Mouse (Mus musculus) lung, embryonic 15.5 days (tissue): Measurements from ENCODE around the gene Foxp3. TPM values are rescaled to one million over a fixed set of nuclear protein-coding genes. Genes with fewer than 3 reads are reported as not detected.

Experiments used
- ATAC-seq: fragments of 200-750 bp; cut with Nextera tagmentation; 2 replicates; pipeline ENCODE4 v1.8.0; 2017; ENCODE audit warnings: moderate number of reproducible peaks, borderline replicate concordance; ENCODE audit not compliant: low FRiP score, low TSS enrichment; ENCODE audit errors: extremely low read depth
- H3K27ac ChIP-seq: fragments of 300-500 bp; sonication (generic); 2 replicates; pipeline ENCODE4 v1.5.1; 2015; ENCODE audit warnings: moderate library complexity, mild to moderate bottlenecking, inconsistent platforms
- H3K27me3 ChIP-seq: fragments of 300-500 bp; sonication (generic); 2 replicates; pipeline ENCODE4 v1.6.1; 2015; ENCODE audit warnings: inconsistent platforms
- H3K36me3 ChIP-seq: fragments of 300-500 bp; sonication (generic); 2 replicates; pipeline ENCODE4 v1.6.1; 2015; ENCODE audit warnings: inconsistent platforms
- H3K4me1 ChIP-seq: fragments of 300-500 bp; sonication (generic); 2 replicates; pipeline ENCODE4 v1.6.1; 2015; ENCODE audit warnings: inconsistent platforms
- H3K4me2 ChIP-seq: fragments of 300-500 bp; sonication (generic); 2 replicates; pipeline ENCODE4 v1.6.1; 2015; ENCODE audit warnings: inconsistent platforms, mild to moderate bottlenecking, moderate library complexity
- H3K4me3 ChIP-seq: fragments of 300-500 bp; sonication (generic); 2 replicates; pipeline ENCODE4 v1.5.1; 2015; ENCODE audit warnings: mild to moderate bottlenecking, inconsistent platforms
- H3K9ac ChIP-seq: fragments of 300-500 bp; sonication (generic); 2 replicates; pipeline ENCODE4 v1.6.1; 2015; ENCODE audit warnings: inconsistent platforms
- H3K9me3 ChIP-seq: fragments of 300-500 bp; sonication (generic); 2 replicates; pipeline ENCODE4 v1.6.1; 2016; ENCODE audit warnings: inconsistent platforms
- WGBS: fragments of 180-500 bp; shearing (Covaris S2); methylation state at CpG from one replicate; pipeline ENCODE4 v1.1.7; 2015; 5-methylcytosine and 5-hydroxymethylcytosine counted together
- polyA plus RNA-seq: library from polyadenylated mRNA; unstranded; fragments of >200 nt; fragmentation: Nextera tagmentation; extraction: Ambion mirVana; gene quantifications from 2 replicates; pipeline ENCODE4 v1.2.1, GENCODE M21; 2015

The Foxp3 gene
- 0.05 TPM in 1 of 2 replicates, not detected in the other for polyA plus RNA-seq

DNA sequence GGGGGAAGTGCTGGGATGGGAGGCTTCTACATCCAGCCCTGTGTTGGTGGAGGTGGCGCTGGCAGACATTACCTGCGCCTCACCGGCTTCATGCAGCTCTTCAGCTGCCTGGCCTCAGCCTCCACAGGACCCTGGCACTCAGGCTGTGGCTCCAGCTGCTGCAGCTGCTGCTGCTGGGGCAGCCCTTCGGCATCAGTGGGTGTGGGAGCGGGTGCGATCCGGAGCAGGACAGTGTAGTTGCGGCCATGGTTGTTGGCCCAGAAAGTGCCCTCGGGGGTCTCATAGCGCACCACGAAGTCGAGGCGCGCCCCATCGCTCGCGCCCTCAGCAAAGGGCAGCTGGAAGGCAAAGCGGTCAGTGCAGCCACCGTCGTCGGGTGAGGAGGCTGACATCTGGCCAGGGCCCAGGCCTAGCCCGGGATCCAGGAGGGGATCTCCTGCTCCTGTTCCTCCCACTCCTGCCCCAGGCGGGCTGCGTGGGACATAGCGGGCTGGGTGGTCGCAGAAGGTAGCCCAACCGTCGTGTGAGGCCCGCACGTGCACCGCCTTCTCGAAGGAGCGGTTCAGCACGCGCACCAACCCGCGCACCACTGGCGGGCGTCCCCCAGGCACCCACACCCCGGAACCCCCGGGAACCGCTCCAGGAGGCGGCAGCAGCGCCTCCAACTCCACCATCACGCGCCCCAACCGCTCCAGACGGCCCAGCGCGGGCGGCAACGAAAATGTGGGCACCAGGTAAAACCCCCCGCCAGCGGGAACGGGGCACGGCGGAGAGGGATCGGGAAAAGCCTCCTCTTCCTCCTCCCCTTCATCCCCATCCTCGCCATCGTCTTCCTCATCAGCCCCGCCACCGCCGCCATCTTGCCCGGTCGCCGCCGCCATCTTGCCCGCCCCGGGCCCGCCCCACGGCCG lies at the start of gene Foxp3:
TSS of gene Foxp3 (plus strand) at position 469 of the 911 bp plus-strand sequence.
- no peaks in the 10 kb centered on the region for H3K9me3 ChIP-seq
- peak within 1 kb of the TSS; percentile 63 for H3K9ac ChIP-seq
- peak within 1 kb of the TSS; percentile 71 for H3K4me2 ChIP-seq
- H3K4me3 ChIP-seq = peak within 1 kb of the TSS; percentile 60
- peak within 1 kb of the TSS; percentile 80 for H3K27ac ChIP-seq
- peak; percentile 72; the same call in 1 of the 2 replicates for ATAC-seq
- WGBS = 24% methylated on average over 63 of the region's 72 CpGs
- H3K4me1 ChIP-seq = peaks cover 19% of the 10 kb centered on the region
- no peaks in the 10 kb centered on the region for H3K27me3 ChIP-seq
- no peaks in the 10 kb centered on the region for H3K36me3 ChIP-seq

DNA sequence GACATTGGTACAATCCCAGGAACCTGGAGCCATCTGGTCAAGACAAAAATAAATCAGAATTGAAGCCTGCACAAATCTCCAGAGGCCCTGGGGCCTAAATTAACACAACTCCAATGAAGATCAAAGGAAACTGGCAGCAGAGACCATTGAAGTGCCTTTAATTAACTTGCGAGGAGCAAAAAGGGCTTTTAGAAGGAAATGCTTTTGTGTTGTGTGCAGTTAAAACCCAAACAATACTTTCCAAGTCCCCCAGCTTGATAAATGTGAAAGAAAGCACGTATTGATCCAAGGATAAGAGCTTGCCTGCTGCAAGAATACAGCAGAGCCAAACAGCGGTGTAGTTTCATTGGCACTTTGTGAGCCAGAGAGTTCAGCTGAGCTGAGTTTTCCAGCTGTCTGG lies 48.5 kb upstream of the Foxp3 start:
- Histone ChIP-seq H3K27me3 (no peaks in the 10 kb centered on the region), H3K9me3 (no peaks in the 10 kb centered on the region), H3K36me3 (no peaks in the 10 kb centered on the region), H3K4me2 (no peak overlapping the region), H3K9ac (no peak overlapping the region), H3K27ac (no peak overlapping the region), H3K4me3 (no peak overlapping the region), H3K4me1 (no peaks in the 10 kb centered on the region)
- 45% methylated on average over 3 of the region's 3 CpGs for WGBS
- no peak for ATAC-seq

- no peaks in the 10 kb centered on the region for H3K36me3 ChIP-seq
- ATAC-seq = no peak
- no peaks in the 10 kb centered on the region for H3K4me1 ChIP-seq
- no peak overlapping the region for H3K27ac ChIP-seq
- no peaks in the 10 kb centered on the region for H3K27me3 ChIP-seq
- 90% methylated on average over 4 of the region's 4 CpGs for WGBS
- no peak overlapping the region for H3K4me3 ChIP-seq
- H3K9ac ChIP-seq = no peak overlapping the region
- no peak overlapping the region for H3K4me2 ChIP-seq
- H3K9me3 ChIP-seq = no peaks in the 10 kb centered on the region
Observed at GRCm38 (mm10) chrX:7553474-7553873, 20.0 kb upstream of the Foxp3 start.

DNA sequence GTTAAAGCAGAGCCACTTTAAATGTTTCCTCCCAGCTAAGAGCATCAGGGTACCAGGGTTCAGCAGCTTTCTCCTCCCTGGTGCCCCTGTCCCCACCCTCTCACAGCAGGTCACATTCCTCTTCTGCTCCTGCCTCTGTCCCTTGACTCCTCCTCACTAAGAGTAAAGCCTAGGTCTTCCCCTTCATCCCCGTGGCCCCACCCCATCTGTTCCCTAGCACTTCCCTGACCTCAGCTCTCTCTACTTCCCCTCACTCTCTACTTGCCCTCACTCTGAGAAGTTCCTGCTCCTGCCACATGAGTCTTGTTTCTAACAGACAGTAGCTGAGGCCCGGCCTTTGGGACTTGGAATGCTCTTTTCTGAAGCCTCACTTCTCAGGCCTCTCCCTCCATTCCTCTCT lies 10.4 kb upstream of the Foxp3 start:
- WGBS = 19% methylated on average over 2 of the region's 2 CpGs
- Histone ChIP-seq H3K27me3 (no peaks in the 10 kb centered on the region), H3K9me3 (no peaks in the 10 kb centered on the region), H3K4me1 (no peaks in the 10 kb centered on the region), H3K4me3 (no peak overlapping the region), H3K27ac (no peak overlapping the region), H3K9ac (no peak overlapping the region), H3K36me3 (no peaks in the 10 kb centered on the region), H3K4me2 (no peak overlapping the region)
- no peak for ATAC-seq

DNA sequence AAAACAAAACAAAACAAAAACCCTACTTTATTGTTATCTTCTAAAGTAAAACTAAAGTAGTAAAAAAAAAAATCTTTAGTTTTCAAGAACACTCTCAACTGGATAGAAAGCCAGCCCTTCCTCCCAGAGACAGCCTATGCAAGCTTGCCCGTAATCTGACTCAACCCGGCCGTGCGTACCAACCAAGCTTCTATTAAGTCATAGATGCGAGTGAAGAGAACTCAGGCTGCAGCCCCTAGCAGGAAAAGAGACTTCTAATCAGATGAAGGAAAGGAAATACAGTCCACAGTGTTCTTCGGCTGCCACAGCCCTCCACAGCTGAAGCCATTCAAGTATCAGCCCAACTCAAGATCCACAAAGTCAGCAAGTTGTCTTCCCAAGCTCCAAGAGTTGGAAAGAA lies 7.1 kb upstream of the Foxp3 start:
- no peak for ATAC-seq
- no peak overlapping the region for H3K4me2 ChIP-seq
- WGBS = 80% methylated on average over 6 of the region's 6 CpGs
- no peak overlapping the region for H3K27ac ChIP-seq
- H3K9me3 ChIP-seq = no peaks in the 10 kb centered on the region
- H3K4me1 ChIP-seq = 0 out of 2 replicates have a peak, but pooled peaks cover 3% of the 10 kb centered on the region
- no peaks in the 10 kb centered on the region for H3K27me3 ChIP-seq
- no peak overlapping the region for H3K4me3 ChIP-seq
- H3K36me3 ChIP-seq = no peaks in the 10 kb centered on the region
- no peak overlapping the region for H3K9ac ChIP-seq

DNA sequence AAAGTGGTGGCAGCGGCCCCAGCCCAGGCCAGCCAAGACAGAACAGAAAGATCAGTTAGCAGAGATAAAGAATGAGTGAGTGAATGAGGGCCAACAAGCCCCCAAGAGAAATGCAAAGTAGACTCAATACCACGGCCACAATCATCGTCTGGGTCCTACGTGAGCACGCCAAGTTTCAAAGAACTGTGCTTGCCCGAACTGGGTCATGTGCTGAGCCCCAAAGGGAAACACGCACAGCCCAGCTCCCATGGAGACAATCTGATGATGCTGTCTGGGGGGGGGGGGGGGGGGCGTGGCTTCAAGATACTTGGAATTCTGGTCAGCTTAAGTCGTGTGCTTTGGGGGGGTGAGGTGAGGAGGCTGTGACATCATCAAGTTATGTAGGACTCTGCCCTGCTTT lies 6.0 kb upstream of the Foxp3 start:
- H3K27ac ChIP-seq = no peak overlapping the region
- no peaks in the 10 kb centered on the region for H3K27me3 ChIP-seq
- no peak overlapping the region for H3K4me2 ChIP-seq
- 65% methylated on average over 9 of the region's 9 CpGs for WGBS
- no peak overlapping the region for H3K4me3 ChIP-seq
- H3K9ac ChIP-seq = no peak overlapping the region
- H3K36me3 ChIP-seq = no peaks in the 10 kb centered on the region
- no peaks in the 10 kb centered on the region for H3K9me3 ChIP-seq
- H3K4me1 ChIP-seq = peaks cover 11% of the 10 kb centered on the region; the same call in 1 of the 2 replicates
- no peak for ATAC-seq

DNA sequence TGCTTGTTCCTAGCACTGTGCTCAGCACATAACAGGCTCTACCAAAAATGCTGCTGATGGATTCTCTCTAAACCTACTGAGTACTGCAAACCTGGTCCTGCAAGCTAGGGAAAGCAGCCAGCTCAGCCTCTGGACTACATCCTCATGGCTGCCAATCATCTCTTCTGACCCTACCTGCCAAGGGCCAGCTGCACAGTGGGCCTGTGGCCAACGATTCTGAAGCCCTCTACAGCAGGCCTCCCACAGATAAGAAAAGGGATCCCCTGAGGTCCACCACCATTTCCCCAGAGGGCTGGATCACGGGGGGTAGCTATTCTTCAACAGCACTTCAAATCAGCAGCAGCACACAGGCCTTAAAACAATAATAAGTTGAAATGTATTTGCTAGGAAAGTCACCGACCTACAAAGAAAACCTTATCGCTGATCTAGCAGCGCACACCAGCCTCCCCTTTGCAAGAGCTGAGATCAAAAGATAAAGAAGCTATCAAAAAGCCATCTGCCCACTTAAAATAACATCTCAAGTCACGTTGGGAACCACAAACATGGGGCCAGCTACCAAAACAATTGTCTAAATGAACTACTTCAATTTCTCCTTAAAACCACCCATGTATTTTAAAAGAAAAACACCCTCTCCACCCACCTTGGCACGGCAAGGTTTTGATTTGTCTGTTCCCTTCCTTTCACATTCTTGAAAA lies 2.8 kb upstream of the Foxp3 start:
- 45% methylated on average over 7 of the region's 7 CpGs for WGBS
- no peak overlapping the region for H3K4me3 ChIP-seq

GRCm38 (mm10) chrX:7571565-7572136 lies 1.8 kb upstream of the Foxp3 start:
- no peak for ATAC-seq
- H3K4me2 ChIP-seq = peak overlapping the region; percentile 71; the same call in 1 of the 2 replicates
- H3K4me1 ChIP-seq = peaks cover 19% of the 10 kb centered on the region
- no peak overlapping the region for H3K4me3 ChIP-seq
- no peaks in the 10 kb centered on the region for H3K36me3 ChIP-seq
- no peak overlapping the region for H3K9ac ChIP-seq
- H3K27me3 ChIP-seq = no peaks in the 10 kb centered on the region
- no peak overlapping the region for H3K27ac ChIP-seq
- no peaks in the 10 kb centered on the region for H3K9me3 ChIP-seq
- 85% methylated on average over 9 of the region's 9 CpGs for whole genome bisulfite sequencing

More for the DNA sequence above, 2.8 kb upstream of the Foxp3 start:
- Histone ChIP-seq H3K4me2 (no peak overlapping the region), H3K36me3 (no peaks in the 10 kb centered on the region), H3K27me3 (no peaks in the 10 kb centered on the region), H3K4me1 (peaks cover 19% of the 10 kb centered on the region), H3K9ac (no peak overlapping the region), H3K27ac (no peak overlapping the region), H3K9me3 (no peaks in the 10 kb centered on the region)
- no peak for ATAC-seq

- Histone ChIP-seq H3K9ac (no peak overlapping the region), H3K36me3 (no peaks in the 10 kb centered on the region), H3K27ac (no peak overlapping the region), H3K4me1 (peaks cover 19% of the 10 kb centered on the region), H3K9me3 (no peaks in the 10 kb centered on the region), H3K4me3 (peak overlapping the region; percentile 60; the same call in 1 of the 2 replicates), H3K4me2 (peak overlapping the region; percentile 71), H3K27me3 (no peaks in the 10 kb centered on the region)
- no peak for ATAC-seq
- WGBS = 66% methylated on average over 10 of the region's 10 CpGs
Observed at GRCm38 (mm10) chrX:7572466-7572865, 978 bp upstream of the Foxp3 start.

GRCm38 (mm10) chrX:7574087-7574884 lies 842 bp downstream of the Foxp3 start, which contains the start of gene Ppp1r3f:
Ppp1r3f (minus strand) TSS chrX:7574283.
- ATAC-seq = peak; percentile 98
- Histone ChIP-seq H3K36me3 (no peaks in the 10 kb centered on the region), H3K4me2 (peak within 1 kb of the TSS; percentile 71), H3K27me3 (no peaks in the 10 kb centered on the region), H3K9ac (peak within 1 kb of the TSS; percentile 63), H3K27ac (peak within 1 kb of the TSS; percentile 80), H3K4me1 (peaks cover 19% of the 10 kb centered on the region), H3K4me3 (peak within 1 kb of the TSS; percentile 60), H3K9me3 (no peaks in the 10 kb centered on the region)
- 21% methylated on average over 49 of the region's 65 CpGs for WGBS

DNA sequence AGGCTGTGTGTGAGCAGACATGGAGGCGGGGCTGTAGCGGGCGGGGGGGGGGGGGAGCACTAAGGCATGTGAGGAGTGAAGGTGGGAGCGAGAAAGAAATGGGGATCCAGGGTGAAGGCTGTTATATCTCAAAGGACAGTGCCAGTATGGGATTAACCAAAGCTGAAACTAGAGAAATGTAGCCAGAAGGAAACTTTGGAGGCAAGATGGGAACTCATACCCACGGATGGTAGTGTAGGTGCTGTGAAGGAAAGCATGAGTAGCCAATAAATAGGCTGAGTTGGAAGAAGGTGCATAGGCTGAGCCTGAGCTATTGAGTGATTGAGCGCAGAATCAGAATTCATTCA lies 1.4 kb downstream of the Foxp3 start:
- Histone ChIP-seq H3K36me3 (no peaks in the 10 kb centered on the region), H3K4me1 (peaks cover 19% of the 10 kb centered on the region), H3K9me3 (no peaks in the 10 kb centered on the region), H3K4me2 (peak overlapping the region; percentile 60), H3K27ac (no peak overlapping the region), H3K27me3 (no peaks in the 10 kb centered on the region), H3K9ac (no peak overlapping the region; the same call in 1 of the 2 replicates), H3K4me3 (peak overlapping the region; percentile 60)
- 23% methylated on average over 5 of the region's 6 CpGs for WGBS
- ATAC-seq = no peak
